18 mouse cellular contexts compared by ENCODE assay signal in the genomic region with DNA sequence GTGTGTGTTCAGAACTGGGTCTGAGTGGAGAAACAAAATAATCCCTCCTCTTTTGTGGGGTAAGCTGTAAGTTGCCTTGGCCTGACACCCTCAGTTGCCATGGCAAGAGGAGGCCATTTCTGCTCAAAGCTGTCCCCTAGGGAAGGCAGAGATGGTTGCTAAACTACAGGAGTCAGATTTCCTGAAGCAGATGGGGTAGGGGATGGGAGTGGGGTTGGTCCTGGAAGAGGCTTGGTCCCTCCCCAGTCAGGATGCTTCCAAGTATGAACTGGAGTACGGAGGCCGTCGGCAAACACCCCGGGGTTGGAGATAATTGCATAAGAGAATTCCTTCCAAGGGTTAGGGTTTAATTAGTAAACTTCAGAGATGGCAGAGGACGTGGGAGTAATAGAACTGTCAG. TPM values are rescaled to one million over a fixed set of nuclear protein-coding genes. Genes with fewer than 3 reads are reported as not detected.
DNase-seq lines count a peak whose midpoint lies in the region; ATAC-seq and TF ChIP-seq lines count a peak whose summit lies in the region.
"Had no signal": no experiment of that assay in that cellular context is flagged by ENCODE, and none has a peak within 500 bp of the region (broad histone marks: within the 10 kb centered on the region; RNA-seq: fewer than 3 reads in every experiment).

No protein-coding gene starts in this region.

- H3K9ac ChIP-seq in lung, embryonic 15.5 days, result no peak overlapping the region
- H3K9ac ChIP-seq: embryonic facial prominence, embryonic 12.5 days; limb, embryonic 15.5 days; neural tube, embryonic 15.5 days had no signal

- no peak for TF ChIP-seq CTCF in lung, adult 2 months (IDR thresholded peaks at IDR 0.05; ENCODE audit: insufficient read depth, low read length)

- peak; percentile 67; the same call in 1 of the 2 replicates for ATAC-seq in lung, embryonic 15.5 days (ENCODE audit: borderline replicate concordance, extremely low read depth, low FRiP score, low TSS enrichment)

- no peak overlapping the region for H3K27ac ChIP-seq in lung, embryonic 15.5 days
- H3K27ac ChIP-seq: embryonic facial prominence, embryonic 12.5 days; limb, embryonic 15.5 days; neural tube, embryonic 15.5 days had no signal

- no peaks in the 10 kb centered on the region for H3K4me1 ChIP-seq in lung, embryonic 15.5 days
- no peaks in the 10 kb centered on the region for H3K4me1 ChIP-seq in lung, adult 2 months (ENCODE audit: control insufficient read depth, insufficient read depth, low read length)

- H3K36me3 ChIP-seq in lung, embryonic 15.5 days, result no peaks in the 10 kb centered on the region
- H3K36me3 ChIP-seq: embryonic facial prominence, embryonic 12.5 days; limb, embryonic 15.5 days; neural tube, embryonic 15.5 days had no signal

- no peak overlapping the region for H3K4me3 ChIP-seq in lung, embryonic 15.5 days
- H3K4me3 ChIP-seq in lung, adult 2 months (replicated peaks; ENCODE audit: extremely low read depth, low read depth, low read length), result no peak overlapping the region
- H3K4me3 ChIP-seq: embryonic facial prominence, embryonic 12.5 days; limb, embryonic 15.5 days; neural tube, embryonic 15.5 days had no signal

- peak; percentile 14 for DNase-seq in gastrocnemius, postnatal 25 days
- no peak for DNase-seq in gastrocnemius, postnatal 4 days (ENCODE audit: low spot score in 2 of 2)
- no peak for DNase-seq in lung, adult 2 months
- peak; percentile 32 for DNase-seq in NIH3T3 (ENCODE audit: low read depth)
- peak; percentile 34 for DNase-seq in embryo, embryonic 11 days
- no peak for DNase-seq in spleen, postnatal 4 days (ENCODE audit: low spot score in 2 of 2)
- no peak for DNase-seq in adrenal gland, postnatal 14 days
- DNase-seq: adrenal gland, postnatal 10 days; cerebellum, adult 9-11 months; heart, postnatal 14 days; kidney, postnatal 14 days; right cerebral cortex, adult 18-20 months; spleen, adult 18-20 months had no signal

- no peaks in the 10 kb centered on the region for H3K27me3 ChIP-seq in lung, embryonic 15.5 days
- H3K27me3 ChIP-seq: embryonic facial prominence, embryonic 12.5 days; limb, embryonic 15.5 days; neural tube, embryonic 15.5 days had no signal

- H3K4me2 ChIP-seq in lung, embryonic 15.5 days, result no peak overlapping the region
- H3K4me2 ChIP-seq: embryonic facial prominence, embryonic 12.5 days; limb, embryonic 15.5 days; neural tube, embryonic 15.5 days had no signal

- H3K9me3 ChIP-seq in lung, embryonic 15.5 days, result no peaks in the 10 kb centered on the region
- H3K9me3 ChIP-seq: embryonic facial prominence, embryonic 12.5 days; limb, embryonic 15.5 days; neural tube, embryonic 15.5 days had no signal

- TF ChIP-seq POLR2A in lung, adult 2 months (IDR thresholded peaks at IDR 0.05; ENCODE audit: borderline replicate concordance, extremely low read depth, low read depth, low read length), result no peak

- WGBS in lung, embryonic 15.5 days, result 51% methylated on average over 5 of the region's 5 CpGs
- WGBS in lung, adult 2 months, result 62% methylated on average over 5 of the region's 5 CpGs

RNA-seq across cellular contexts. Expression of a gene that starts 23.2 kb away (rescaled TPM):
- total RNA-seq in gastrocnemius, postnatal 25 days (2021), result not detected
- under 1 TPM in 1 of 2 experiments, not detected in 1; 0.07 TPM for total RNA-seq in gastrocnemius, postnatal 4 days (2021)
- 0.06 TPM in 1 of 2 replicates, not detected in the other for polyA plus RNA-seq in lung, embryonic 15.5 days (2015; fragmentation: Nextera tagmentation; extraction: Ambion mirVana)
- 0.07 and 0.11 TPM in 2 replicates for polyA plus RNA-seq in lung, adult 2 months (2012; rRNA removed)
- 0.34 and 0.59 TPM in 2 replicates for total RNA-seq in adrenal gland, postnatal 14 days (2021)
- total RNA-seq: heart, postnatal 14 days; monocyte, adult 5-6 weeks had no signal
- polyA plus RNA-seq: embryonic facial prominence, embryonic 12.5 days had no signal

Comparison
In these comparisons a context has a peak if more than half of its experiments do, and no peak if none do; other contexts are left out.
1. DNase-seq: peak in gastrocnemius, postnatal 25 days (single experiment), NIH3T3 (single experiment) and embryo, embryonic 11 days (single experiment); none in gastrocnemius, postnatal 4 days (0 of 2), lung, adult 2 months (single experiment), spleen, postnatal 4 days (0 of 2) and adrenal gland, postnatal 14 days (single experiment).